Mouse (Mus musculus) left cerebral cortex, adult 11 months (tissue): ENCODE data around the gene Fam53b.

Source experiments
- DNase-seq: peaks from one replicate; pipeline ENCODE4 v3.0.0; 2022; ENCODE audit warnings: low spot score

Gene Fam53b

GRCm38 (mm10) chr7:132813416-132814088 is at the start of gene Fam53b:
TSS of gene Fam53b (minus strand) at chr7:132813886.
- no peak for DNase-seq

GRCm38 (mm10) chr7:132859042-132859958 is 45.6 kb upstream of the Fam53b start, which contains the start of gene Abraxas2:
TSS of gene Abraxas2 (plus strand) at chr7:132859225.
- peak; percentile 61 for DNase-seq

- DNase-seq = no peak
These were observed 44.4 kb upstream of the Fam53b start for GRCm38 (mm10) chr7:132858043-132858608.

GRCm38 (mm10) chr7:132856083-132856482 is 42.4 kb upstream of the Fam53b start:
- no peak for DNase-seq

GRCm38 (mm10) chr7:132853946-132854345 is 40.3 kb upstream of the Fam53b start:
- no peak for DNase-seq

GRCm38 (mm10) chr7:132853361-132853760 is 39.7 kb upstream of the Fam53b start:
- no peak for DNase-seq

- DNase-seq = peak; percentile 76
These were observed 38.6 kb upstream of the Fam53b start, which contains the start of gene Eef1akmt2 for GRCm38 (mm10) chr7:132852173-132852844. TSS of gene Eef1akmt2 (minus strand) at chr7:132852673.

GRCm38 (mm10) chr7:132843152-132843551 is 29.5 kb upstream of the Fam53b start:
- no peak for DNase-seq

GRCm38 (mm10) chr7:132842455-132842854 is 28.8 kb upstream of the Fam53b start:
- no peak for DNase-seq

GRCm38 (mm10) chr7:132841287-132841686 is 27.6 kb upstream of the Fam53b start:
- DNase-seq = no peak

GRCm38 (mm10) chr7:132830955-132831354 is 17.3 kb upstream of the Fam53b start:
- DNase-seq = no peak

GRCm38 (mm10) chr7:132824346-132825022 is 10.8 kb upstream of the Fam53b start:
- no peak for DNase-seq

GRCm38 (mm10) chr7:132823832-132824231 is 10.1 kb upstream of the Fam53b start:
- DNase-seq = no peak

GRCm38 (mm10) chr7:132820692-132821091 is 7.0 kb upstream of the Fam53b start:
- DNase-seq = no peak

- DNase-seq = no peak
These were observed 3.4 kb upstream of the Fam53b start for GRCm38 (mm10) chr7:132817056-132817455.

- no peak for DNase-seq
These were observed 2.8 kb upstream of the Fam53b start for GRCm38 (mm10) chr7:132816528-132816927.

GRCm38 (mm10) chr7:132815081-132815480 is 1.4 kb upstream of the Fam53b start:
- DNase-seq = no peak

- no peak for DNase-seq
These were observed 384 bp upstream of the Fam53b start for GRCm38 (mm10) chr7:132814089-132814450.

- DNase-seq = no peak
These were observed 869 bp downstream of the Fam53b start for GRCm38 (mm10) chr7:132812619-132813415.

- no peak for DNase-seq
These were observed 1.7 kb downstream of the Fam53b start for GRCm38 (mm10) chr7:132811716-132812618.
